Mouse (Mus musculus) ES-Bruce4 (cell line): ENCODE measurements around the gene Prkaa2.

Experiments
- CTCF ChIP-seq: IDR thresholded peaks from one replicate; pipeline ENCODE4 v1.8.1; 2011; ENCODE audit warnings: low read depth, low read length
- EP300 ChIP-seq: IDR thresholded peaks from 2 replicates; pipeline ENCODE4 v1.6.1; 2011; ENCODE audit warnings: low read depth, low read length; ENCODE audit not compliant: insufficient read depth
- POLR2A ChIP-seq: IDR thresholded peaks from one replicate; pipeline ENCODE4 v1.8.1; 2011; ENCODE audit warnings: low read length; ENCODE audit not compliant: insufficient read depth

DNA sequence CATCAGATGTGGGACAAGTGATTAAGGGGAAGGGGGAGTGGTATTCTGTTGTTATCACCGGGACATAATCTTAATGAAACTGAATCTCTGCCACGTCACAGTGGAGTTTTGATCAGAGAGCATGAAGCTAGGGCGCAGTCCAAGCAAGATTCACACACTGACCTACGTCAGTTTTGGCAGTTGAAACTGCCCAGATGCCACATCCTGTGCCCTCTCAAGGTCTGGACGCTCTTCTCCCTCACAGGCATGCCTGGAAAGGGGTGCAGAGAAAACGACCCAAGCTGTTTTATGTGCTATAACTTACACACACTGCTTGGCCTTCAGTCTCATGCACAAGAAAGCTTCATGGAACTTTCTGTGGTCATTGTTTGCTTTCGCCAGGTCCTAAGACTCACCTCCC is 122.1 kb downstream of the Prkaa2 start:
- no peak for TF ChIP-seq POLR2A
- TF ChIP-seq CTCF: no peak
- TF ChIP-seq EP300: no peak
